Mouse (Mus musculus): ENCODE measurements around the gene Hmgb1.

GRCm38 (mm10) chr5:149135455-149136354, 48.6 kb downstream of the Hmgb1 start:
- no peak for TF ChIP-seq CTCF (IDR thresholded peaks at IDR 0.05; ENCODE audit: control insufficient read depth, insufficient read depth, insufficient replicate concordance, low read depth, low read length)
- TF ChIP-seq POLR2A (IDR thresholded peaks at IDR 0.05; ENCODE audit: control insufficient read depth, low read depth, low read length) = no peak
